Mouse (Mus musculus) granulocyte monocyte progenitor cell, adult 5-6 weeks (primary cell): ENCODE measurements around the gene Iqch. TPM values are rescaled to one million over a fixed set of nuclear protein-coding genes. Genes with fewer than 3 reads are reported as not detected.

Experiments
- ATAC-seq: replicated peaks from 2 replicates; pipeline ENCODE4 v1.8.0; 2016; ENCODE audit warnings: mild to moderate bottlenecking, moderate TSS enrichment, inconsistent platforms; ENCODE audit not compliant: poor library complexity, severe bottlenecking
- total RNA-seq, 2 experiments: library from RNA; stranded (forward) in 1 of 2; stranded (reverse) in 1 of 2; fragments of 200-712, 200-1000 nt in 1 of 2; fragments of >200 nt in 1 of 2; fragmentation: Nextera tagmentation in 1 of 2; gene quantifications; 2 replicates each; pipeline ENCODE4 v1.2.3; 2014 to 2017

Gene Iqch
- total RNA-seq, 2 experiments from 2014 or later: not detected

- no peak for ATAC-seq
These were observed 100.8 kb downstream of the Iqch start for GRCm38 (mm10) chr9:63501516-63501915.

DNA sequence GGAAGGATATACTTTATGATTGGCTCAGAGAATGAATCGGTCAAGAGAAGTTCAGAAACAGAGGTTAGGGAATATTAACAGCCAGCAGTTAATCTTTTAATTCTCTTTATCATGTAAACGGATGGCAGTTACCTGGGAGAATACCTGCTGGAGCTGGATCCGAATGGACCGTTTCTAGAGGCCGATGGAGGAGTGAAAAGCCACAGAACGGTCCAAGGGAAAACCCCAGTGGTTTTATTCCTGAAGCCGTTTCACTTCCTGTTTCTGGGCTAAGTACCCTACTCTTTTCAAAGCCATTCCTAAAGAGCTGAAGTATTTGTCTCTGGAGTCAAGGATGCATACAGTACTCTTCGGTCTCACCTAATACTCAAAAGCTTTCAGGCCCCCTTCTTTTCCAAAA, 102.4 kb downstream of the Iqch start:
- ATAC-seq: no peak; the same call in 1 of the 2 replicates

GRCm38 (mm10) chr9:63495786-63496185, 106.5 kb downstream of the Iqch start:
- ATAC-seq: no peak

DNA sequence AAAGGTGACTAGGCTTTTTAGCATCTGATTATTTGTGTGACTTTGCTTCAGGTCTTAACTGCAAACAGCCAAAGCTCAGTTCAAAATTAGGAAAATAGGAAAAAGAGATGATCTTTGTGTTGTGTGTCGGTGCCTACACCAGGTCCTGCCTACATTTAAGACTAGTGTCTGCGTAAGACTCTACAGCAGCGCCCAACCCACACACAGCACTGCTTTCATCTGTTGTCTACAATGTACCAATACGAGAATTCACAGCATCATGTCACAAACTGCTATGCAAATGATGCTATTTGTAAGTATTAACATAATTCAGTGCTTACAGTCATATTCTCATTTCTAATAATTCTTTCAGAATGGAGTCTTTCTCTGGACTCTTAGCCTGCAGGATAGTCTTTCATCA, 108.5 kb downstream of the Iqch start:
- no peak for ATAC-seq

DNA sequence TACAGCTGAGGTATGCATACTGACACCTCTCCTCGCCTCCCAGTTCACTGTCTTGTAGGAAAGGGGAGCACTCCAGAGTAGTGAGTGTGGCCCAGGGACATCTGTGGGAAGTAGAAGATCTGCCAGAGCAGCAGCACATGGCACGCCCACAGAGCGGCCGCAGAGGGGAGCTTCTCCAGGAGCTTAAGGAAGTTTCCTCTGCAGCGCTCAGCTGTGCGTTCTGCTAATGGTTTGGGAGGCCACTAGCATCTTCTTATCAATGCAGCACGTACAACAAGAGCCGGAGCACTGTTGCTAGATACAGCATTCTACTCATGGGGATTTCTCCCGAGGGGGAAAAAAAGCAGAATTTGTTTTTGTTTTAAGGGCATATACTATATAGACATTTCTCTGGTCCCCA, 110.0 kb downstream of the Iqch start:
- no peak for ATAC-seq

DNA sequence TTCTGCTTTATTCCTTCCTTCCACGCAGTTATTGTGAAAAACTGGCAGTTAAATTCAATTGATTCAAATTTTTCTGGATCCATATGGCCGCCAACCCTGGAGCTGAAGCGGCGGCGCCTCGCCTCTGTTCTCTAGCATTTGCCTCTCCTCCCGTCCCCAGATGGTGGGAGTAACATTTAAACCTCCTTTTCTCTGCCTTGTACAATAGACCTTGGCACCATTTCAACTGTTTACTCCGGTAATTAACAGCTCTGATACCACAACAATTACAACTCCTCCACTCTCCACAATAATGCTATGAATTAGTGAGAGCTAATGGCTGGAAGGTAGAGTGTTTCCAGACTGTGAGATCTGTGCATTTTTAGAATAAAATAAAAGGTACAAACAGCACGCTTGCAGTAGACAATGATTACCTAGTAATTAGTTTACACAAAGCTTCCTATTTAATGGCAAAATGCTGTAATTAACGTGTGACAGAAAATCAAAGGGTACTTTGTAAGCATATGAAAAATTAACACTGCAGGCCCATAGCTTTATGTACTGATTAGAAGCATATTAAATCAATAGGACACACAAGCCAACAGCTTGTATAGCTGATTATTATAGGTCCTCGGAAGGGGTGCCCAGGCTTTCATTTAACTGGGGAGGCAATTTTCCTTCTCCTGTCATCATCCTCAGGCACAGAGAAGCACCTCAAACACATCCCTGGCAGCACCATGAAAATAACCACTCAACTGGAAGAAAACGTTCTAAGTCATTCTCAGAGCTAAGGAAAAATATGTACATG, 111.6 kb downstream of the Iqch start:
- ATAC-seq: no peak

- ATAC-seq: no peak
These were observed 113.1 kb downstream of the Iqch start for GRCm38 (mm10) chr9:63489156-63489555.

DNA sequence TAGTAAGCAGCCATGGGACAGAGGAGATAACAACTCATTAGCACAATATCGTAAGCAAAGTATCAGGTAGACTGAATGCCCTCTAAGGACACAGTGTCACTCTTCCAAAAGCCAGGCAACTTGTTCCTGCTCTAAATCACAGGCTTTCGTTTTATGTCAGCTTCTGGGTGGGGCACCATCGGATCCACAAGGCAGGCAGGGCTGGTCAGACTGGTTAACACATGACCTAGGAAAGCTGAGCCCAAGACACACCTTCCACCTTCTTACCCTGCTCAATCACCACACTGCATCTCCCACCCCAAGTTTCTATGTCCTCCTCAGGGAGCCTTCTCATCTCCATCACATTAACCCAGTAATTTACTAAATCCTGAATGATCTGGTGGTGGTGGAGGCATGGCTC, 136.7 kb downstream of the Iqch start:
- no peak for ATAC-seq

- ATAC-seq: no peak
These were observed 140.0 kb downstream of the Iqch start for GRCm38 (mm10) chr9:63462296-63462695.

DNA sequence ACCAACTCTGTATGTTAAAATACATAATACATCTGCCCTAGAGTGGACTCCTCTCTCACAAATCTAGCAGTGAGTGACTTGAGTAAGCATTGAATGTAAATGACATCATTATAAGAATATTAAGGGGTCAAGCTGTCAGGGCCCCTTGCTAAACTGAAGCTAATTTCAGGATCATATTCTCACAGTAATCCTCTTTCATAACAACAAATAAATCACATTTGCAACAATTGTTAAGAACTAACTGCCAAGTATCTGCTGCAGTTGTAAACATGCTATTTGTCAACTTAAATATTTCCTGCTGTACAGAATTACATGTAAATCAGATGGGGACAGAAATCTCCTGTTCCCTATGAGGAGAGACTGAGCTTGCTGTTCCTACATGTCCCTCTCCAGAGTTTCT, 145.9 kb downstream of the Iqch start:
- no peak for ATAC-seq

GRCm38 (mm10) chr9:63454341-63454740, 148.0 kb downstream of the Iqch start:
- ATAC-seq: no peak

DNA sequence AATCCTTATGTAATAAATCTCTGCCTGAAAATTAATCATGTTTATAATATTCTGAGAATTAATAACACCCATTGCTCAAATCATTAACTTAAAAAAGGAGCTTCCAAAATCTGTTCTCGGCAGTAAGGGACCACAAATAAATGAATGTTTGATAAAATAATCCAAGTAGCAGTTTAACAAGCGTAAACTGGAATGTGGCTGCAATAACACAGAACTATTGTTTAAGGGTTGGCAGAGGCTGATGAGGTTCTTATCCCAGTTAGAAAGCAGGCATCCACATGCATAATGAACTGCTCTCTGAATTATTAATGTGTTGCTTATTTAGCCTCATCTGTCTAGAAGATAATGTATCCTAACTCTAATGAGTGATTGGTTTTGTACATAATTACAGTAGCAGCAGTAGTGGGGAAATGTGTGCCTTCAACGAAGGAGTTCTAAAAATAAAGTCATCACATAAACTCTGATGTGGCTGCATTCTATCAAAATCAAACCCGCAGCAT, 151.7 kb downstream of the Iqch start:
- no peak for ATAC-seq

GRCm38 (mm10) chr9:63443695-63444094, 158.6 kb downstream of the Iqch start:
- ATAC-seq: no peak

- ATAC-seq: no peak
These were observed 171.6 kb downstream of the Iqch start for GRCm38 (mm10) chr9:63430652-63431051.

GRCm38 (mm10) chr9:63421096-63421736, 181.1 kb downstream of the Iqch start:
- no peak for ATAC-seq

DNA sequence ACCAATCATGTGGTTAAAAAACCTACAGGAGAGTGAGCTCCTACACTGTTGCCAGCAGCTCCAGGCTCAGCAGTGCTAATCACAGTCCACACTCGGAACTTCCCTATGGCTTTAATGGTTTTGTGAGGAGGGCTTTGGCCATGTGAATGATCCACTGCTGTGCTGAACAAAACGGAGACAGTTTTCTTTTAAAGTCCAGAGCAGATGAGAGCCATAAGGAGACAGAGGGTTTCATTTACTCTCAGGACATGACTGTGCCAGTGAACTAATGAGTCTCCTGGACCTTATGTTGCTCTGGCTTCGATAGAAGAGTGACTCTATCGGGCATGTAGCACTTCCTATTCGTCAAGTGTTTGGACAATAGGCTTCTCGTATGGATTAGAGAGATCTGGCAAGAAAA, 181.9 kb downstream of the Iqch start:
- no peak for ATAC-seq

GRCm38 (mm10) chr9:63400176-63400575, 202.1 kb downstream of the Iqch start:
- no peak for ATAC-seq

DNA sequence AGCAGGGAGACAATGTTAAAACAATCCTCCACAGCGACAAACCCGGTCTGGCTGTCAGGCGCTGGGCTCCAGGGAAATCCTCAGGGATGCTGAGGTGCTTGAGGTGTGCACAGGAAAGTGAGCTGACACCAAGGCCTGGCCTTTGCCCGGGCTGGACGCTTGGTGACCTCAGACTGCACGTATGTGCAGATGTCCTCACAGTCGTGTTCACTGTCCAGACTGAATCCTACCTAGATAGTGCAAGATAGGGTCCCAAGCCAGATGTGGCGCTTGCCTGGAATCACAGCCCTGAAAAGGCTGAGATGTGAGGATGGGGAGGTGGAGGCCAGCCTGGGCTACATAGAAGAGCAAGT, 202.9 kb downstream of the Iqch start:
- peak; percentile 23 for ATAC-seq

GRCm38 (mm10) chr9:63398611-63399462, 203.5 kb downstream of the Iqch start, which contains the start of gene 2300009A05Rik:
TSS of gene 2300009A05Rik (minus strand) at chr9:63399246.
- ATAC-seq: peak; percentile 97

- no peak for ATAC-seq
These were observed 206.7 kb downstream of the Iqch start for GRCm38 (mm10) chr9:63395612-63396011.

GRCm38 (mm10) chr9:63391307-63391706, 211.0 kb downstream of the Iqch start:
- no peak for ATAC-seq
